In the genomic region with DNA sequence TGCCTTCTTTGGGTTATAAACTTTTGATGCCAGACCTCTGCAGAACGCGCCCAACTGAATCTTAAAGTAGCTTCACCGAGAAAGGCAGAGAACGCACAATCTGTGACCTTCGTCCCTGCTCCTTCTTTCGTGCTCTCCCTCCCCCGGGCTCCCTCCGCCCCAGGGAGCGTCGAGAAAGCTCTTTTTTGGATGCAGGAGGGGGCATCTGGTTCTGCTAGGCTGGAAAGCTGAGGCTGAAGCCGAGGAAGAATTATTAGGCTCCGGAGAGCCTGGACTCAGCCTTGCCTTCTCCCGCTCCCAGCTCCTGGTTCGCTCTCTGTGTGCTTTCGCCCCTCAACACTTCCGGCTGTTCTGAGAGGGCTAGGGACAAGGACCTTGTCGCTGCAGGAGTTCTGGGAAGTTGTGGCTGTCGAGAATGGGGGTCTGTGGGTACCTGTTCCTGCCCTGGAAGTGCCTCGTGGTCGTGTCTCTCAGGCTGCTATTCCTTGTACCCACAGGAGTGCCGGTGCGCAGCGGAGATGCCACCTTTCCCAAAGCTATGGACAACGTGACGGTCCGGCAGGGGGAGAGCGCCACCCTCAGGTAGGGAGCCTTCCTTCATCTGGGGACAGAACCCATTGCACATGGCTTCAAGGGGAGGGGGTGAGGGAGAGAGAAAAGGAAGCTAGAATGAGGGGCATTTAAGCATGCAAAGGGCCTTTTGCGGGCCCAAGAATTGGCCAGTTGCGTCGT, we compare ENCODE assay signal across 8 mouse cellular contexts.
DNase-seq lines count a peak whose midpoint lies in the region; ATAC-seq and TF ChIP-seq lines count a peak whose summit lies in the region.

No protein-coding gene starts in this region.

- peak; percentile 25; the same call in 1 of the 2 replicates for TF ChIP-seq POLR2A in cerebellum, adult 2 months (IDR thresholded peaks at IDR 0.05; ENCODE audit: borderline replicate concordance, insufficient read depth, low read length)

- H3K9ac ChIP-seq in forebrain, postnatal 0 days: peak overlapping the region; percentile 55; the same call in 1 of the 2 replicates
- H3K9ac ChIP-seq in intestine, embryonic 16.5 days (ENCODE audit: low read depth, low read length): peak overlapping the region; percentile 70
- H3K9ac ChIP-seq in liver, embryonic 12.5 days: no peak overlapping the region

- peak; percentile 61 for ATAC-seq in forebrain, postnatal 0 days
- ATAC-seq in intestine, embryonic 16.5 days: peak; percentile 78
- ATAC-seq in liver, embryonic 12.5 days: no peak

- H3K4me1 ChIP-seq in cerebellum, adult 2 months (ENCODE audit: control insufficient read depth, insufficient read depth, low read length): no peaks in the 10 kb centered on the region; the same call in 1 of the 2 replicates
- no peaks in the 10 kb centered on the region for H3K4me1 ChIP-seq in forebrain, postnatal 0 days (ENCODE audit: insufficient read depth)
- 0 out of 2 replicates have a peak, but pooled peaks cover 5% of the 10 kb centered on the region for H3K4me1 ChIP-seq in intestine, embryonic 16.5 days (ENCODE audit: control insufficient read depth, insufficient read depth, low read length)
- H3K4me1 ChIP-seq in liver, embryonic 12.5 days: no peaks in the 10 kb centered on the region

- peak; percentile 9 to 16 for DNase-seq in heart, adult 18-20 months
- DNase-seq in heart, adult 9 months (ENCODE audit: low spot score in 2 of 2): no peak
- DNase-seq in cerebellum, adult 2 months: peak; percentile 89 to 92
- peak; percentile 75 for DNase-seq in forebrain, postnatal 0 days
- DNase-seq in right cerebral cortex, adult 2 months (ENCODE audit: low spot score in 2 of 2): peak; percentile 86 to 88
- DNase-seq in T-cell, adult 2 months (ENCODE audit: low spot score): no peak

- no peaks in the 10 kb centered on the region for H3K27me3 ChIP-seq in cerebellum, adult 2 months (ENCODE audit: control insufficient read depth, insufficient read depth, low read length)
- no peaks in the 10 kb centered on the region for H3K27me3 ChIP-seq in forebrain, postnatal 0 days (ENCODE audit: insufficient read depth, low read length)
- H3K27me3 ChIP-seq in intestine, embryonic 16.5 days (replicated peaks; ENCODE audit: control insufficient read depth, insufficient read depth, low read length): peaks cover 18% of the 10 kb centered on the region
- peaks cover 30% of the 10 kb centered on the region for H3K27me3 ChIP-seq in liver, embryonic 12.5 days (replicated peaks)

- H3K36me3 ChIP-seq in forebrain, postnatal 0 days (ENCODE audit: insufficient read depth): no peaks in the 10 kb centered on the region
- no peaks in the 10 kb centered on the region for H3K36me3 ChIP-seq in intestine, embryonic 16.5 days (ENCODE audit: control insufficient read depth, insufficient read depth, low read length)
- H3K36me3 ChIP-seq in liver, embryonic 12.5 days: no peaks in the 10 kb centered on the region

- 2% methylated on average over 30 of the region's 30 CpGs for WGBS in cerebellum, adult 2 months
- 1% methylated on average over 30 of the region's 30 CpGs for WGBS in forebrain, postnatal 0 days
- WGBS in intestine, embryonic 16.5 days: 5% methylated on average over 30 of the region's 30 CpGs
- 3% methylated on average over 30 of the region's 30 CpGs for WGBS in liver, embryonic 12.5 days (ENCODE audit: insufficient replicate concordance)

- H3K9me3 ChIP-seq in forebrain, postnatal 0 days (ENCODE audit: low read length): no peaks in the 10 kb centered on the region
- H3K9me3 ChIP-seq in intestine, embryonic 16.5 days (ENCODE audit: control insufficient read depth, low read length): no peaks in the 10 kb centered on the region
- H3K9me3 ChIP-seq in liver, embryonic 12.5 days (replicated peaks): no peaks in the 10 kb centered on the region

- H3K4me2 ChIP-seq in forebrain, postnatal 0 days (ENCODE audit: low read depth): peak overlapping the region; percentile 96
- H3K4me2 ChIP-seq in intestine, embryonic 16.5 days (ENCODE audit: low read depth, low read length): peak overlapping the region; percentile 96
- H3K4me2 ChIP-seq in liver, embryonic 12.5 days: peak overlapping the region; percentile 61

- peak; percentile 83 for TF ChIP-seq CTCF in cerebellum, adult 2 months (IDR thresholded peaks at IDR 0.05; ENCODE audit: borderline replicate concordance, insufficient read depth, low read depth, low read length)
- TF ChIP-seq CTCF in forebrain, postnatal 0 days (IDR thresholded peaks at IDR 0.05; ENCODE audit: low read depth): peak; percentile 77

- peak overlapping the region; percentile 94 for H3K27ac ChIP-seq in cerebellum, adult 2 months (ENCODE audit: insufficient read depth, low read length)
- H3K27ac ChIP-seq in forebrain, postnatal 0 days (ENCODE audit: low read depth, low read length): no peak overlapping the region
- no peak overlapping the region for H3K27ac ChIP-seq in intestine, embryonic 16.5 days (ENCODE audit: low read length)
- no peak overlapping the region for H3K27ac ChIP-seq in liver, embryonic 12.5 days

- peak overlapping the region; percentile 65 for H3K4me3 ChIP-seq in cerebellum, adult 2 months (replicated peaks; ENCODE audit: insufficient read depth, low read depth, low read length)
- H3K4me3 ChIP-seq in forebrain, postnatal 0 days (ENCODE audit: low read depth, low read length): peak overlapping the region; percentile 49
- H3K4me3 ChIP-seq in intestine, embryonic 16.5 days (ENCODE audit: low read length): peak overlapping the region; percentile 57
- H3K4me3 ChIP-seq in liver, embryonic 12.5 days: peak overlapping the region; percentile 40; the same call in 1 of the 2 replicates

Comparison
In these comparisons a context has a peak if more than half of its experiments do, and no peak if none do; other contexts are left out.
1. DNase-seq: peak in heart, adult 18-20 months (2 of 2), cerebellum, adult 2 months (2 of 2), forebrain, postnatal 0 days (single experiment) and right cerebral cortex, adult 2 months (2 of 2); none in heart, adult 9 months (0 of 2) and T-cell, adult 2 months (single experiment).
2. Peak in every context shown above with its lines, with median percentiles within 50 percentile points of each other: H3K4me3 ChIP-seq and H3K4me2 ChIP-seq.